Mouse (Mus musculus) gastrocnemius, postnatal 36 days (tissue): ENCODE measurements around the gene Hoxa1. TPM values are rescaled to one million over a fixed set of nuclear protein-coding genes. Genes with fewer than 3 reads are reported as not detected.
A peak's percentile ranks its signal among the peaks of the same experiment; 100 is the strongest.

Source experiments
- DNase-seq, 2 experiments: peaks; one replicate each; pipeline ENCODE4 v3.0.0; 2022
- intact Hi-C: fragments of 180-260 bp; cut with DNase I; formaldehyde crosslinking; loops from one replicate; pipeline ENCODE4 v1.15.1; 2025
- total RNA-seq, 2 experiments: library from RNA; stranded (reverse); gene quantifications; 2 replicates each; pipeline ENCODE4 v1.2.3; 2021

The Hoxa1 gene
- total RNA-seq, 2 experiments from 2014 or later, result 0.13 to 0.15 TPM

DNA sequence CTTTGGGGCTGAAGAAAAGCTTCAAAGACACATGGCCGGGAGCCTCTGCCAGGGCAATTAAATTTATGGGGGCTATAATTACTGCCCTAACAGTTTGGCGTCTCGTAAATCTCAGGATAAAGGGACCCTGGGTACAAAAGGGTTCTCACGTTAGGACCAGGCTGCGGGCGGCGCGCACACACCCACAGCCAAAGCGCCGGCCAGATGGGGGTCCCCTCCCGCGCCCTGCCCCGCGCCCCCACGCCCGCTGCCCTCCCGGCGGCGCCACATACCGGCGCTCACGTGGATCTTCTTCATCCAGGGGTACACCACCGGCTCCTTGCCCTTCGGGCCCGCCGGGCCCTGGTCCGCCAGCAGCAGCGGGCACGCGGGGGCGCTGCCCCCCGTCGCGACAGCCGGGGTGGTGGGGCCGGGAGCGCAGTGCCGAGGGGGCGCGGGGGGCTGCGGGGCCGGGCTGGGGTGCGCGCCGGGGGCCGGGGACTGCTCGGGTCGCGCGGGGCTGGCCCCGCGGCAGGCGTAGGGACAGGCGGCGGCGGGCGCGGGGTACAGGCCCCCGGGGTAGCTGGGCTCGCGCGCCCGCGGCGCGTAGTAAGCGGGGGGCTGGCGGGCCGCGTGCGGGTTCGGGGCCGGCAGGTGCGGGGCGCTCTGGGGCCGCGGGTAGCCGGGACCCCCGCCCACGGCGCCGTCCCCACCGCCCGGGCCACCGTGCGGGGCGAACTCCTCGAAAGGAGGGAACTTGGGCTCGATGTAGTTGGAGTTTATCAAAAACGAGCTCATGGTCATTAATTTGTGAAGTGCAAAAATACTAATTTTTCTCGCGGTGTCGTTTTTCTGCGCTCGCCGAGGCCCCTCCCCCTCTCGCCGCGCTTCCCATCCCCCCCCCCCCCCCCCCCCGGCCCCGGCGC is 33.0 kb upstream of the Hoxa1 start, which contains the start of gene Hoxa4:
Hoxa4 (minus strand) TSS at position 848 of the 905 bp plus-strand sequence.
- intact Hi-C loops, result loop anchor here (5.0 kb wide), 2 partner anchors 34 to 184 kb away; partner anchors contain the start of gene Hoxa1
- no peak for DNase-seq

DNA sequence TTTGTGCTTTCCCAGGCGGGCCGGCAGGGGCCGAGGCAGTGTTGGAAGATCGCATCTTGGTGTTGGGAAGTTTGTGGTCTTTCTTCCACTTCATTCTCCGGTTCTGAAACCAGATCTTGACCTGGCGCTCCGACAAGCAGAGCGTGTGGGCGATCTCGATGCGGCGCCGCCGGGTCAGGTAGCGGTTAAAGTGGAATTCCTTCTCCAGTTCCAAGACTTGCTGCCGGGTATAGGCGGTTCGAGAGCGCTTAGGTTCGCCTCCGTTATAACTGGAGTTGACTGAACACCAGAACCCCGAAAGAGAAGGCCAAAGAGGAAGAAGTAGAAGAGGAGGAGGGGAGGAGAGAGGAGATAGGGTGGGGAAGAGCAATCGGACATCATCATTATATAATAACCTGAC is 32.3 kb upstream of the Hoxa1 start:
- intact Hi-C loops, result loop anchor here (5.0 kb wide), 2 partner anchors 33 to 183 kb away; partner anchors contain the start of gene Hoxa1
- peak in 1 of 2 experiments; percentile 25 for DNase-seq

DNA sequence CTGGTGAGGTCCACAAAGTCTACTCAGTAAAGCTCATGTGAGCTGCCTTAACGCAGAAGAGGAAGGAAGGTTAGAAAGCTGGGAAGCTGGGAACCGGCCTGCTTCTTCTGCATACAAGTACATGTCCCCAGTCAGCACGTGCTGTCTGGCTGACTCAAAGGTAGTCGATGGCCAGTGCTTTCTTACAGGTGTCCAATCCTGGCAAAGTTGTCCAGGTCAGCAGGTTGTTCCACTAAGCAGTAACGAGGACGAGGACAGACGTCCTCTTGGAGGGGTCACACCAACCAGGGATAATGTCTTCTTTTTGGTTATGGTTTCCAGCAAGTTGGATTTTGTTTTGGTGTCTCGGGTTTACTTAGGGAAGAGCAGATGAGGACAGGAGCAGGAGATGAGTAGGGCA is 31.8 kb upstream of the Hoxa1 start:
- intact Hi-C loops, result loop anchor here (5.0 kb wide), 2 partner anchors 33 to 183 kb away; partner anchors contain the start of gene Hoxa1
- DNase-seq, result no peak

DNA sequence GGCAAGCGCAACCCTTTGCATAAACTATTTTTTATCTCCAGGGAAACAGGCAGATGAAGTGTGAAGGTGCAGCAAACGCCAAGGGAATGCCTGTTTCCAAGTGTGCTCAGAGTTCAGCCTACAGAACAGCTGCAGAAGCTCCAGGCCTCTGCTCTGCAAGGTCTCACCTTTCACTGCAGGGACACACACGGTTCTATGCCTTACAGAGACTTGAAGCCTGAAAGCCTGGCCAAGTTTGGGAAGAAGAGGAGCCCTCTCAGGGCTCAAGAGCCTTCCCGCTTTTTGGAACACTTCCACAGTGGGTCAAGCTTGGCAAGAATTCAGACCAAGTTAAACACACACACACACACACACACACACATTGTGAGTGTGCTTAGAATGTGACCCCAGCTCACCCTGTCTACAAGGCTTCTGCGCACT is 31.1 kb upstream of the Hoxa1 start:
- DNase-seq, result no peak
- intact Hi-C loops, result no loop called here

DNA sequence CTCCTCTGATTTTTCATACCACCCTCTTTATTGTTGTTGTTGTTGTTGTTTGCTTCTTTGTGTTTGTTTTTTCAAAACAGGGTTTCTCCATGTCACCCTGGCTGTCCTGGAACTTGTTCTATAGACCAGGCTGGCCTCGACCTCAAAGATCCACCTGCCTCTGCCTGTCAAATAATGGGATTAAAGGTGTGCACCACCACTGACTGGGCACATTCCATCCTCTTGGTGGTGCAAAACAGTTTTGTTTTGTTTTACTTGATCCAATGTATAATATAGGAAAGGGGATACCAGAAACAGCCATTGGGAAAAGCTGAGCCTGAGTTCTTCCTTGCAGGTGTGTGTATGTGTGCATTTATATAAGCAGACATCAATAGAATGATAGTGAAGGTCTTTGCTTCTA is 28.4 kb upstream of the Hoxa1 start:
- intact Hi-C loops, result no loop called here
- no peak for DNase-seq

DNA sequence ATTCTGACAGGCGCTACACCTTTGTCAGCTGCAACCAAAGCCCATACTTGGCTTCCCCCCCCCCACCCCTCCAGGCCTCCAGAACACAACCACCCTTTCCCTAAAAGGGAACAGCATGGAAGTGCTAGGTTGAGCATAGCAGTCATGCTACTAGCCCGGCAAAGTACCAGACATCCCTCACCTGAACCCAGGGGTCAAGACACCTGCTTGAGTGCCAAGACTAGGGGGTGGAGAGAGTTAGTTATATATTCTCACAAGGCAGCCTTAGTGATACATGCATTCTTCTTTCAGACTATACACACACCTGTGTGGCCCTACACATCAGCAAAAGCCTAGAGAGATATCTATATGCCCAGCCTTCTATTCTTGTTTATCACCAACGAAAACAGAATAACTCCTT is 27.7 kb upstream of the Hoxa1 start:
- intact Hi-C loops, result no loop called here

DNA sequence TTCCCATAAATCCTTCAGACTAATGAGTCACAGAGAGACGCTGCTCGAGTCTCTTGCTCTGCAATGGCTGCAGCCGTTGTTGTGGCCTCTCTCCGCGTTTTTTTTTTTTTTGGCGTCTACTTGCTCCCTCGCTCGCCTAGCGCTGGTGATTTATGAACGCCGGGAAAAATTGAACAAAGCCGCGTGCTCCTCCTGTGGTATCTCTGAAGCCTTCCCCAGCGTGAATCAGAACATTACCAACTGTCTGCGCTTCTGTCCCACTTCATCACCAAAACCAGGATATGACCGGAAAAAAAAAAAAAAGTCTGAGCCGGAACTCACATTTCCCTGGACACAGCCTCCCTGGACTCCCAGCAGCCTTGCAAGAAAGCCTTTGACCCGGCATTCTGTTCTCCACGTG is 27.1 kb upstream of the Hoxa1 start:
- DNase-seq, result no peak
- intact Hi-C loops, result no loop called here

More for the DNA sequence above, 27.7 kb upstream of the Hoxa1 start:
- no peak for DNase-seq

DNA sequence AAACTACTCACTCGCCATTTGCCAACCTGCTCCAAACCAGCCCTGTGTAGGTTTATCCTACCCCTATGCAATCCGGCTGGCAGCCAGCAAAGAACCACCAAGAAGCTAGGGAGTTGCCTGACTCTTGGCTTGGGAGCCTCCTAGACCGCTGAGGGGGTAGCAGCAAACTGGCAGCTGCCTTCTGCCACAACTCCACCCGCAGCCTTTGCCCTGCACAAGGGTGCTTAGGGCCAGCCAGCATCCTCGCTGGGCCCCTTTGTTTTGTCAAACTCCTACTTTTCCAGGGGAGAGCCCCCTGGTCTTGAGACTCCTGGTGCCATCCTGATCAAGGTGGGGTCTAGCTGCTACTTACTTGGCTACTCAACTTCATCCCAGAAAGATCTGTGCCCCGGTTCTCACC is 26.6 kb upstream of the Hoxa1 start:
- intact Hi-C loops, result no loop called here
- no peak for DNase-seq

DNA sequence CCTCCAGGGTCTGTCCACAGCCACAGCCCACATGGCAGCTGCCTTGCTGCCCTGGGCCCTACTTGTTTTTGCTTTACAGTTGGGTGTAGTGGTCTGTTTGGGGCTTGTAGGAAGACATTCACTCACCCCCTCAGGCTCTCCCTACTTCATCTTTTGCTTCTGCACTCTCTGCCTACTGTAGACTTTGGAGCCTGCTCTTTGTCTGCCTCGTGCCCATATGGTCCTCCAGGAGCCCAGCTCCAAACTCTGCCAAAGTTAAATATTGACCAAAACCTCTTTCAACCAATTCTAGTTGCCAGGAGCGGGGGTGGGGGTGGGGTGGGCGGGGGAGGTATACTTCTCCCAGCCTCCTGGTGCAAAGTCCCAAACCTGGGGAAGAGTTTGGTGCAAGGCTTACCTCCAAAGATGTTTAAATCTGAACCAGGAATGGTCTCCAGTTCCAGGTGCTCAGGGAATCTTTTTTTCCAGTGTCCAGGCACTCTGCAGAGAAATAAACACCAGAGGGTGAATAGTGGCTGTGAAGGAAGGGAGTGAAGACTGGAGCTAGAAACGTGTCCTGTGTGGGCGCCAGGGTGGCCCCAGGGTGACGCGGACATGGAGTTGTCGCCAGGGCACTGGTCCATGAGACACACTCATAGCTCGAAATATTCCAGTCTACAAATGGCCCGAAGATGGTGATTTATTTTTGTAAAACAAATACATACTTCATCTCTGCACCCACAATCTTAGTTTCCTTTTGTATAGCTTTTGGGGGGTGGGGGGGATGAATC is 25.4 kb upstream of the Hoxa1 start:
- no peak for DNase-seq
- intact Hi-C loops, result no loop called here

DNA sequence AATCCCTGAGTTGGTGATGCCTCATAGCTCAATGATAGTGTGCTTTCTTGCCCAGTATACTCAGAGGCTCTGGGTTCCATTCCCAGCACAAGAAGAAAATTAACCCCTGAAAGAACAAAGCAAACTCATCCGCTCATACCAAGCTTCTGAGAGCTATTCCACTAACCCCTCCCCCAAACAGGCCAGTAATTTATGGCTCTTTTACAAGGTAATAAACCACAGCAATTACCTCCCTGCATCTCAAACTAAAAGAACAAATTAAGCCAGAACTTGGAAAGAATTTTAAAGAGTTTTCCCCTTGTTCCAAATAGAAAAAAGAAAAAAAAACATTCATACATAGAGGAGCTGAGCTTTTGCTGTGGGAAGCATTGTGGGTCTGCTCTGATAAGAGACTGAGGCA is 24.7 kb upstream of the Hoxa1 start:
- no peak for DNase-seq
- intact Hi-C loops, result no loop called here

DNA sequence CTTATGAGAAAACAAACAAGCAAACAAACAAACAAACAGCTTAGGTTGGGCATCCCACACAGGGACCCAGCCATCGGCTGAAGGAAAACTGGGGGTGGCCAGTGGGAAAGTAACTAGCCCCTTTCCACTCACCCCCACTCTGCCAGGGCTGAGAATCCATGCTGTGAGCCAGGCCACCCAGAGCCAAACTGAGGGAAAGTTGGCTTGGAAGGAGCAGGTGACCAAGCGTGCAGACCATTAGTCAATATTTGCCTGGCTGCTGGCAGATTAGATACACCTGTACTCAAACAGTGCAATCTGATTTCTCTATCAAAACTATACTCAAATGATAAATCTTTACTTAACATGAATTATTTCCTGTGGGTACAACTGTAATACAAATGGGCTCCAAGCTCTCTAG is 23.9 kb upstream of the Hoxa1 start:
- intact Hi-C loops, result no loop called here
- DNase-seq, result no peak

DNA sequence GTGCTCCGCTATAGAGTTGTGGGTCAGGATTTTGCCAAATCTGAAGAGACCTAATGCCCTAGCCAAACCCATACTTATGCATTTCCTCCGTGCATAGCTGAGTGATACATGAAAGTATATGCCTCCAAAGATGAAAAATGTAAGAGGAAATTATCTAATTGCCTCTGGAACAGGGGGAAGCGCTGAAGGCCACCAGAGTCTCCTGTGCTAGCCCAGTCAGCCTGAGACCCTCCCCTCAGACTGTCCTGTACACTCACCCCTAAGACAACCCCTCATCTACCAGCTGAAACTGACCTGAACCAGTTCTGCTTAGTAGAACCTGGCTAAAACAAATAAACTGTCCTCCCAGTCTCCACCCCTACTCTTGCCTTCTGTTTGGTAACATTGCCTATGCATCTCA is 22.6 kb upstream of the Hoxa1 start:
- intact Hi-C loops, result no loop called here
- no peak for DNase-seq

DNA sequence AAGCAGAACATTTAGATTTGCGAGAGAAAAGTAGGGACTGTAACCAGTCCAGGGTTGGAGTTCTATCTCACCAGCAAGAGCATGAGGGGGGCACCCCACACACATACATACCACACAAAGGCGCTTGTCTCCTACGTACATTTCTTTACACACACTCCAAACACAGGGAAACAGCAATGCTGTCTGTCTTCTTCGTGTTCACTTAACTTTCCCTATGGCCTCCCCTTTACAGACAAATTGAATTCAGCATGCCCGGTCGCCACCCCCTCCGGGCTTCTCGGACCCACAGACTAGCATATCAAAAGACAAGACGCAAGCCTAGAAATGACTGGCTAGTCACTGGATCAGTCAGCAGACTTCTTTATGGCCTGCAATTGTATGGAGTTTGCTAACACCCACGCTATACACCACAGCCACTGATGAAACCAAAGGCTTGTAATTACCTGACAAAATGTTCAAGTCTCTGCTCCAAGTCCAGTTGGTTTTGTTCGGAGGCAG is 22.1 kb upstream of the Hoxa1 start:
- intact Hi-C loops, result no loop called here
- no peak for DNase-seq

DNA sequence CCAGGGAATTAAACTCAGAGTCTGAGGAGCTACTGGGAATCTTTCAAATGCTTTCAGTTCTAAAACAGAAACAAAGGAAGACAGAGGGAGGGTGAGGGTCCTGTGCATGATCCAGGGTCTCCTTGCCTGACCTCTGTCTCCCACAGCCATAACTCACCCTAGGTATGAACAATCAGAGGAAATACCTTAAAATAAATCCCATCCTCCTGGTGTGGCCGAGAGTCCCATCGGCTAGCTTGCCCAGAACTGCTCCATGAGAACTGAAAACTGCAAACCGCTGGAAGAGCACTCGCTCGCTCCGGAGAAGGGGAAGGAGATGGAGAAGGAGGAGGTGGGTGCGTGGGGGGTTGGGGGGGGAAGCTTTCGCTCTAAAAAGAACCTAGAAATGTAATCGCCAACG is 21.6 kb upstream of the Hoxa1 start:
- DNase-seq, result no peak
- intact Hi-C loops, result no loop called here

DNA sequence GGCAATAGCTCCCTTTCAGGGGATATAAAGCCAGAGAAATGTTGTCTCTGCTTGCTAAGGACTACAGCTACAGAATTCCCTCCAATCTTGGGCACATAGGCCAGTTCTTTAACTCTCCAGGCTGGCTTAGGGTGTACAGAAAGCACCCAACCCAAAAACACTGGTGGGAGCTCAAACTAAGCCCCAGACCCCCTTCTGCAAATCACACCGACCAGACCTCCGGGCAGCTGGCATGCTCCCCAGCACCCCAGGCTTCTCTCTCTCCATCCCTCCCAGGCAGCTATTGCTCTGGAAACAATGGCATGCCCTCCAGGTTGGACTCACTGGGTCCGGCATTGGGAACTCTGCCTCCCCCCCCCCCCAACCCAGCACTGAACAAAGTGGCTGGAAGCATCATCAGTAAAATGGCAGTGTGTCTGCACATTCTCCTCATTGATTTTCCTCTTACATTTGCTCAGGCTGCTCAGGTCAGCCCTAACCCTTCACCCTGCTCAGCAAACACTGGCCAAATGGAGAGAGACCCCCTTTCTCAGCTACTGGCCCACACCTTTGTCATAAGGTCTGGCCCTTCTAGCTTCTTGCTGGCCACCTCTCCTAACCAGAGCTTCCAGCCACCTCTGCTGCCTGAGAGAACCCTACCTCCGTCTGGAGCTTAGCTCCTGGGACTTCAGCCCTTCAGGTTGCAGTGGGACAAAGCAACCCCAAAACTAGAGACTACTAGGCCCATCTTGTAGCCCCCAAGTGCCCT is 21.0 kb upstream of the Hoxa1 start:
- intact Hi-C loops, result no loop called here
- DNase-seq, result no peak

DNA sequence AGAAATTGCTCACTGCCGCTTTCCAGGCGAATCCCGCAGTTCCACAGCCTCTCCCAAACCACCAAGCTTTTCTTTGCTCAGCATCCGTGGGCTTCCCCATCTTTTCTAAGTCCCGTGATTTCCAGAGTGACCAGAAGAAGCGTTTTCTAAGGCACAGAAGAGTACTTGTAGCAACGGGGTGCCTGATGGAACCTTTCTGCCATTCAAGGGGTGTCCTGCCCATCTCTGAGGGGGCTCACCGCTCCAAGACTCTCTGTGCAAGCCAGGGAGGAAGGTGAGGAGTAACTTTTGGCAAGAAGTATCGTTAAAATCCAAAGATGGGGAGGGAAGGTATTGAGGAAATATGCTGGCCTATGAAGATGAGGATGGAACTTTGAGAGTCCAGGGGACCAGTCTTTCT is 19.7 kb upstream of the Hoxa1 start:
- intact Hi-C loops, result no loop called here
- DNase-seq, result no peak

DNA sequence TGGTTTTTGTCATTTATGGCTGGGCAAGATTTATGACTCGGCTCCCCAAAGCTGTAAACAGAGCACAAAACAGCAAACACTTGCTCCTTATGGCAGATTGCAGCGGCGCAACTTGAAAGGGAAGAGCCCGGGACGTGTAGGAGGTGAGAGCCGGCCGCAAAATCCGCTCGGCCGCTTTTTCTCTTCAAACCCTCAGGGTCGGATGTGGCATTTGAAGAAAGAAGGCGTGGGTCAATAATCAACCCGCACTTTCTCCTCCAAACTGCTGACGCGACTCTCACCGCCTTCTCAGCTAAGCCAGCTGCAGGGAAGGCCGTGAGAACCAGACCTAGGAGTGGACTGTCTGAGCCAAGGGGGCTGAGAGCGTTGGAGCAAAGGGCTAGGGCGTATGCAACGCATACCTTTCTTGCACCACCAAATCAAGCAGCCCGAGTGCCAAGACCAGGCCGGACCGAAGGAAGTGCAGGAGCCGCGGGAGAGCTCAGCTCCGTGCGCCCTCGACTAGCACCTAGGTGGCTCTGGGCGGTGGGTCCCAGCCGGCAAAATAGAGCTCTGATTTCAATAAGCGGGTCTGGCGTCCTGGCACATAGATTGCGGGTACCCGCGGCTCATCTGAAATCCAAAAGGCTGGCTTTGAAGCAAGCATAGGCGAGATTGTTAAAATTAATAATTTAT is 19.1 kb upstream of the Hoxa1 start, which contains the start of gene 5730596B20Rik:
5730596B20Rik (plus strand) TSS at position 438 of the 675 bp plus-strand sequence.
- DNase-seq, result no peak

DNA sequence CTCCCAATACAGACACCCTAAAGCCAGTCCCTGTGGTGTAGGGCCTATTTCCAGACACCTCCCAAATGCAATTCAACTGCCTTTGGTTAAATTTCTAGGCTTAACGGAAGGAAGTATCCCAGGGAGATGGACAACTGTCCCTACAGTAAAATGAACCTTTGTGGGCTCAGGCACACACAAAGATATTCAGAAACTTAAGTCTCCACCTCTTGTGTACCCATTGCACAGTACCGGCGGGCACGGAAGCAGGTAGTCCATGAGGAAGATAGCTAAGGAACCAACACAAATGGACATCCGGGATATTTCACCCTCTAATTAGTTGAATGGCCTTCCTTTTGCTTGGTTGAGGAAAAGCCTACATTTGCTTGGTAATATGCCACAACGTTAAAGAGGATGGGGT is 18.3 kb upstream of the Hoxa1 start:
- intact Hi-C loops, result no loop called here
- DNase-seq, result no peak

More for the DNA sequence above, 19.1 kb upstream of the Hoxa1 start, which contains the start of gene 5730596B20Rik:
- intact Hi-C loops, result no loop called here

DNA sequence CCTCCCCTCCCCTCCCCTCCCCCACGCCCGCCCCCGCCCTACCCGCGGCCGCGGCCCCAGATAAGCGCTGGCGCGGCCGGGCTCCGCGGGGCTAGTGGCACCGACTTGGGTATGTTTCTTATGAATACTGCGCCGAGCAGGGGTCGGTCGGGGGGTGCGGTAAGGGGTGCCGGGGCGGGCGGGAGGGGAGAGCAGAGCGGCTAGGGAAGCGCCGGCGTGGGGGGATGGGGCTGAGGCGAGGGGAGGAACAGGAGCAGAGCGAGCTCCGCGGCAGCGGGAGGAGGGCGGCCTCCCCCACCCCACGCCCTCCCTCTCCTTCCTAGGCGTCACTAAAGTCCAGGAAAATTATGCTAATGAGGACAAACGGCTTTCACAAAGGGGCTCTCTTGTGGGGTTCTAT is 17.7 kb upstream of the Hoxa1 start:
- no peak for DNase-seq
- intact Hi-C loops, result no loop called here
